Mouse (Mus musculus) liver, adult 2 months (tissue): Measurements from ENCODE around the gene Mavs. TPM values are rescaled to one million over a fixed set of nuclear protein-coding genes. Genes with fewer than 3 reads are reported as not detected.

Experiments used
- DNase-seq: peaks from one replicate; pipeline ENCODE4 v3.0.0-alpha.2; 2011; ENCODE audit warnings: low read depth, low spot score; ENCODE audit errors: extremely low read depth
- H3K27ac ChIP-seq: fragments of 200-500 bp; replicated peaks from 2 replicates; pipeline ENCODE4 v1.5.1; 2012; ENCODE audit warnings: low read depth, mild to moderate bottlenecking, control low read depth, inconsistent platforms, low read length; ENCODE audit not compliant: insufficient read depth
- H3K27me3 ChIP-seq: fragments of 200-500 bp; 2 replicates; pipeline ENCODE4 v1.6.1; 2012; ENCODE audit warnings: mild to moderate bottlenecking, moderate library complexity, low read length, inconsistent platforms; ENCODE audit not compliant: control insufficient read depth, insufficient read depth
- H3K36me3 ChIP-seq: fragments of 200-500 bp; 2 replicates; pipeline ENCODE4 v1.6.1; 2012; ENCODE audit warnings: low read length, inconsistent platforms; ENCODE audit not compliant: control insufficient read depth, insufficient read depth
- H3K4me1 ChIP-seq: fragments of 200-500 bp; 2 replicates; pipeline ENCODE4 v1.6.1; 2011; ENCODE audit warnings: low read length; ENCODE audit not compliant: control insufficient read depth, insufficient read depth
- H3K4me3 ChIP-seq: fragments of 200-500 bp; 2 replicates; pipeline ENCODE4 v1.5.1; 2011; ENCODE audit warnings: low read depth, mild to moderate bottlenecking, control low read depth, low read length, moderate library complexity; ENCODE audit not compliant: insufficient read depth
- H3K79me2 ChIP-seq: fragments of 200-500 bp; 2 replicates; pipeline ENCODE4 v1.6.1; 2012; ENCODE audit warnings: inconsistent platforms, mild to moderate bottlenecking, low read length, moderate library complexity; ENCODE audit not compliant: control insufficient read depth, insufficient read depth
- H3K9ac ChIP-seq: fragments of 200-500 bp; 2 replicates; pipeline ENCODE4 v1.6.1; 2012; ENCODE audit warnings: low read depth, mild to moderate bottlenecking, control low read depth, inconsistent platforms, low read length
- CTCF ChIP-seq: fragments of 200-500 bp; IDR thresholded peaks from 2 replicates; pipeline ENCODE4 v1.5.1; 2011; ENCODE audit warnings: low read depth, low read length, control low read depth
- POLR2A ChIP-seq: fragments of 200-500 bp; IDR thresholded peaks from 2 replicates; pipeline ENCODE4 v1.6.1; 2011; ENCODE audit warnings: low read length, control low read depth; ENCODE audit not compliant: insufficient read depth; ENCODE audit errors: extremely low read depth
- WGBS: fragments of 180-500 bp; shearing (Covaris S2); methylation state at CpG from one replicate; pipeline ENCODE4 v1.1.7; 2018; 5-methylcytosine and 5-hydroxymethylcytosine counted together
- polyA plus RNA-seq: library from polyadenylated mRNA; depleted of rRNA; stranded (reverse); fragments of >200 nt; gene quantifications from 2 replicates; pipeline ENCODE4 v1.2.3, GENCODE M21; 2012
- total RNA-seq: library from RNA; depleted of rRNA; stranded (reverse); fragments of >200 nt; gene quantifications from 2 replicates; pipeline ENCODE4 v1.2.3, GENCODE M21; 2014

Gene Mavs
- total and polyA plus RNA-seq, 2 experiments: 25.0 to 134 TPM

DNA sequence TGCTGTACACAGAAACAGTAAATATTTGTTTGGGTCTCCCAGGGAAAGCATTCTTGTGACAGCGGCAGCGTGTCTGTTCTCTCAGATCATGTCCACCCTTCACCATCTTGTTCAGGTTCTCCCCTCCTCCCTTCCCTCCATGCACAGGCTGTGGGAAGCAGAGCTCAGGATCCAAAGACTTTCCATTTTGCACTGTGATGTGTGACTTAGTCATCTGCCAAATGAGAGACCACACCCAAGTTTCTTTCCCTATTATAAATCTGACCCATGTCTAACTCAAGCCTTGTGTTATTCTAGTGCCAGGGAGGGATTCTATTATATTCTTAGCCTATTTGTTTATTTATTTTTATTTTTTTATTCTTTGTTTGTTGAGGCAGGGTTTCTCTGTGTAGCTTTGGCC lies 25.5 kb upstream of the Mavs start:
- H3K4me1 ChIP-seq: peaks cover 6% of the 10 kb centered on the region
- peaks cover 2% of the 10 kb centered on the region; the same call in 1 of the 2 replicates for H3K36me3 ChIP-seq
- no peak overlapping the region for H3K9ac ChIP-seq
- H3K79me2 ChIP-seq: peaks cover 9% of the 10 kb centered on the region; the same call in 1 of the 2 replicates
- no peak overlapping the region for H3K27ac ChIP-seq
- no peak for DNase-seq
- TF ChIP-seq CTCF (no peak), POLR2A (no peak)
- H3K27me3 ChIP-seq: no peaks in the 10 kb centered on the region
- 95% methylated on average over 2 of the region's 2 CpGs for WGBS
- H3K4me3 ChIP-seq: no peak overlapping the region

DNA sequence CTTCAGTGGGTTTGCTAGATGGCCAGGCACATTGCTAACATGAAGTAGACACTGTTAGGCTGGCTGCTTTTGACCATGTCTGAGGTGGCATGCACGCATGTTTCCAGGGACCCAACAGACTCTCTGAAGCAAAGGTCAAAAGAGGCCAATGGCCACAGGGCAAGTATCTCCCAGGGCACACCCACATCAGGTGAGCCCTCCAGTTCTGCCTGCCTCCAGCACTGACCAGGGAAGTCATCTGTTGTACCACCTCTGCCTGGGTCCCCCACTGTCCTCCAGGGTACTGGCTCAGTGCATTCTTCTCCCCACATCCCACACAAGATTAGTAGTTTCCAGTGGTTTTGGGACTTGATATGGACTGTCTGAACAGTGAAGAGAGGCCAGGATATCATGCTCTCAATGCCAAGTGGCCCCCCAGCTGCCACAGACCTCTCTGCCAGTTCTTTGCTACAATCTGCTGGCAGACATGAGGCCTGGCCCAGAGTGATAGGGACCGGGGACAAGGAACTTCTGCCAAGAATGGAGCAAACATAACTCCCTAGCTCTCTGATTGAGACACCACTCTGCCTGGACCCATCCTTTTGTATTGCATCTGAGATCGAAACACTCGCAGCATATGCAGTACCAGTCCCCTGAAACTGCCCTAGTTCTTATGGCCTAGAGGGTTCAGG lies 24.6 kb upstream of the Mavs start:
- whole genome bisulfite sequencing: 18% methylated on average over 4 of the region's 4 CpGs
- no peaks in the 10 kb centered on the region for H3K27me3 ChIP-seq
- H3K36me3 ChIP-seq: peaks cover 2% of the 10 kb centered on the region; the same call in 1 of the 2 replicates
- H3K4me1 ChIP-seq: peaks cover 6% of the 10 kb centered on the region
- peak overlapping the region; percentile 12; the same call in 1 of the 2 replicates for H3K9ac ChIP-seq
- peaks cover 9% of the 10 kb centered on the region; the same call in 1 of the 2 replicates for H3K79me2 ChIP-seq
- TF ChIP-seq CTCF (no peak), POLR2A (no peak)
- DNase-seq: peak; percentile 66
- H3K4me3 ChIP-seq: no peak overlapping the region
- peak overlapping the region; percentile 96 for H3K27ac ChIP-seq

DNA sequence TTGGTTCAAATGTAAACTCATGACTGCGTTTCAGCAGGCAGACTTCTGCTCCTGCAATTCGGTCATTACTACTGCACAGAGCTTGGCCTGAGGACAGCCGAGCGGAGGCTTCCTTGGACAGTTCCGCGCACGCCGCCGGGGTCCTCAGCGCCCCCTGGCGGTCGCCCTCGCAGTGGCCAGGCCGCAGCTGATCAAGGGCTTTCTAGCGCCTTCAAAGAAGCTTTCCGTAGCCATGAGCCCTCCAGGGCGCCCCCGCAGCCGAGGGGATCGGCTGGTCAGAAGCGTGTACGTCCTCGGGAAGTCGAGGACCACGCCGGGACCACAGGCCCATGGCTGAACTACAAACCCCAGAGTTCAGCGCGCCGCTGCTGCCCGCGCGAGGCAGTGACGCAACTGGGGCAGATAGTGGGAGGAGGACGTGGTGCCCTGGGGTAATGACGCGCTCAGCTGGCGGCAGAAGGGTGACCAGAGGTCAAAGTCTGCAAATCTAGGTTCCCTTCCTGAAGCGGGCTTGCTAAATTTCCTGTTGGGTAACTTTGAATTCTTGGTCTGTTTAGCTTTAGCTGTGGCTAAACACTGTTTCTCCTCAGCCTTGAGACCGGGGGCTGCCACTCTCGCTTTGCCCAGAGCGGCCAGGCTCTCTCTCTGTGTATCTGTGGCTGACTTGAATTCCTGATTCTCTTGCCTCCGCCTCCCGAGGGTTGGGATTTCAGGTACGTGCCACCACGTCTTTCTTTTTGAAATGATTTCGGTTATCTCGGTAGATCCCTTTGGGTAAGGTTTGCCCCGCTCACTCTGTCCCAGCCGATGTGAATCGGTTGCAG lies 23.7 kb upstream of the Mavs start:
- under 1% methylated on average over 50 of the region's 50 CpGs for WGBS
- peak; percentile 96 for DNase-seq
- Histone ChIP-seq H3K4me1 (peaks cover 6% of the 10 kb centered on the region), H3K4me3 (peak overlapping the region; percentile 79), H3K79me2 (peaks cover 9% of the 10 kb centered on the region; the same call in 1 of the 2 replicates), H3K27me3 (no peaks in the 10 kb centered on the region), H3K9ac (peak overlapping the region; percentile 89), H3K27ac (peak overlapping the region; percentile 97), H3K36me3 (peaks cover 2% of the 10 kb centered on the region; the same call in 1 of the 2 replicates)
- TF ChIP-seq CTCF: peak; percentile 89
- TF ChIP-seq POLR2A: peak; percentile 41; the same call in 1 of the 2 replicates

DNA sequence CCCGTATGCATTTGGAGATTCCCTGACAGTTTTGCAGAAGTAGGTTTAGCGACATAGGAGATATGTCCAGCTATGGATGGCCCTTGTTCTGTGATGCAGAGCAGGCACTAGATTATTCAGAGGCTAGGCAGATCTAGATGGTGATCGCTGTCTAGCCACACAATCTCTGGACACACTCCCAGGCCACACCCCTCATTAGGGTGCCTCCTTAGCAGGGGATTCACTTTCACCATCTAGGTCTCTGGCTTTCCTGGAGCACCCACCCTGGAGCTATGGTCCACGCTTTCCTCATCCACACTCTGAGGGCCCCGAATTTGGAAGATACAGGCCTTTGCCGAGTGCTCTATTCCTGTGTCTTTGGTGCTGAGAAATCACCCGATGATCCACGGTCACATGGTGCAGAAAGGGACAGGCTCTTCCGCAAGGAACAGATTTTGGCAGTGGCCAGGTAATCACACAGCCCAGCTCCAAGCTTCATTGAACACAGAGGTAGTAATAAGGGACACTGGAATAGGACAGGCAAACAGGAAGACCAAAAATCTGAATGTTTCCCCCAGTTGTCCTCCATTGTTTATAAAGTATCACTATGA lies 22.7 kb upstream of the Mavs start:
- Histone ChIP-seq H3K4me1 (peaks cover 9% of the 10 kb centered on the region), H3K9ac (peak overlapping the region; percentile 89), H3K4me3 (peak overlapping the region; percentile 79), H3K79me2 (peaks cover 9% of the 10 kb centered on the region; the same call in 1 of the 2 replicates), H3K27me3 (no peaks in the 10 kb centered on the region), H3K36me3 (peaks cover 2% of the 10 kb centered on the region; the same call in 1 of the 2 replicates), H3K27ac (peak overlapping the region; percentile 97)
- whole genome bisulfite sequencing: 6% methylated on average over 9 of the region's 9 CpGs
- no peak for TF ChIP-seq POLR2A
- TF ChIP-seq CTCF: no peak
- DNase-seq: peak; percentile 83

DNA sequence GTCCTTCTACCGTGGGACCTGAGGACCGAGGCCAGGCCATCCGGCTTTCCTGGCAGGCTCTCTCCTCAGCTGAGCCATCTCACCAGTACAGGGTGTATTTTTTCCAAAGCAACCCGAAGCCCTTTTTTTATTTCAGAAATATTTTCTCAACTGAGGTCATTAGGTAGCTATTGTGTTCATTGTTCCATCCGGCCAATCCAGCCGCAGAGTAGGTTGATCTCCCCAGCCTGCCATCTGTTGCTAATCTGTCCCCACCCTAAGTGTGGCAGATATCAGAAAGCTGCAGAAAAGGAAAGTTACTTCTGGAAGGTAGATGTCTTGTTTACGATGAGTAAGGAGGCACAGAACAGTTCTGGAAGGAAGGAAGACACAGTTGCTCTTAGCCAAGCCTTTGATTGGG lies 20.1 kb upstream of the Mavs start:
- H3K4me3 ChIP-seq: no peak overlapping the region
- peaks cover 17% of the 10 kb centered on the region for H3K4me1 ChIP-seq
- no peak overlapping the region for H3K27ac ChIP-seq
- no peaks in the 10 kb centered on the region for H3K27me3 ChIP-seq
- H3K9ac ChIP-seq: no peak overlapping the region
- TF ChIP-seq CTCF (no peak), POLR2A (no peak)
- peaks cover 9% of the 10 kb centered on the region; the same call in 1 of the 2 replicates for H3K79me2 ChIP-seq
- no peak for DNase-seq
- WGBS: 86% methylated on average over 7 of the region's 7 CpGs
- H3K36me3 ChIP-seq: peaks cover 2% of the 10 kb centered on the region; the same call in 1 of the 2 replicates
